Mouse (Mus musculus): ENCODE measurements around the gene Itga3. TPM values are rescaled to one million over a fixed set of nuclear protein-coding genes. Genes with fewer than 3 reads are reported as not detected.
A peak's percentile ranks its signal among the peaks of the same experiment; 100 is the strongest.

Itga3 gene
- polyA plus RNA-seq, 1 experiment from 2014 or later, result 20.3 TPM

GRCm38 (mm10) chr11:95077956-95078355 lies 1.4 kb upstream of the Itga3 start:
- Histone ChIP-seq H3K27ac (replicated peaks) (no peak overlapping the region), H3K4me1 (peaks cover 44% of the 10 kb centered on the region), H3K36me3 (no peaks in the 10 kb centered on the region), H3K4me2 (peak overlapping the region; percentile 78), H3K27me3 (replicated peaks) (peaks cover 35% of the 10 kb centered on the region), H3K9me3 (replicated peaks) (no peaks in the 10 kb centered on the region), H3K9ac (replicated peaks) (no peak overlapping the region), H3K4me3 (replicated peaks) (0 out of 2 replicates have a peak overlapping the region, but pooled peaks have one; percentile 62)
- no peak for ATAC-seq (ENCODE audit: low FRiP score)
- WGBS, result 65% methylated on average over 7 of the region's 7 CpGs

GRCm38 (mm10) chr11:95076041-95076535 lies 513 bp downstream of the Itga3 start:
- H3K4me2 ChIP-seq, result peak overlapping the region; percentile 78
- peak; percentile 71 for ATAC-seq (ENCODE audit: low FRiP score)
- H3K4me1 ChIP-seq, result peaks cover 60% of the 10 kb centered on the region
- H3K4me3 ChIP-seq (replicated peaks), result peak overlapping the region; percentile 62
- under 1% methylated on average over 42 of the region's 42 CpGs for WGBS
- peak overlapping the region; percentile 83 for H3K27ac ChIP-seq (replicated peaks)
- no peaks in the 10 kb centered on the region for H3K9me3 ChIP-seq (replicated peaks)
- no peaks in the 10 kb centered on the region for H3K36me3 ChIP-seq
- H3K9ac ChIP-seq (replicated peaks), result peak overlapping the region; percentile 66
- peaks cover 35% of the 10 kb centered on the region for H3K27me3 ChIP-seq (replicated peaks)

DNA sequence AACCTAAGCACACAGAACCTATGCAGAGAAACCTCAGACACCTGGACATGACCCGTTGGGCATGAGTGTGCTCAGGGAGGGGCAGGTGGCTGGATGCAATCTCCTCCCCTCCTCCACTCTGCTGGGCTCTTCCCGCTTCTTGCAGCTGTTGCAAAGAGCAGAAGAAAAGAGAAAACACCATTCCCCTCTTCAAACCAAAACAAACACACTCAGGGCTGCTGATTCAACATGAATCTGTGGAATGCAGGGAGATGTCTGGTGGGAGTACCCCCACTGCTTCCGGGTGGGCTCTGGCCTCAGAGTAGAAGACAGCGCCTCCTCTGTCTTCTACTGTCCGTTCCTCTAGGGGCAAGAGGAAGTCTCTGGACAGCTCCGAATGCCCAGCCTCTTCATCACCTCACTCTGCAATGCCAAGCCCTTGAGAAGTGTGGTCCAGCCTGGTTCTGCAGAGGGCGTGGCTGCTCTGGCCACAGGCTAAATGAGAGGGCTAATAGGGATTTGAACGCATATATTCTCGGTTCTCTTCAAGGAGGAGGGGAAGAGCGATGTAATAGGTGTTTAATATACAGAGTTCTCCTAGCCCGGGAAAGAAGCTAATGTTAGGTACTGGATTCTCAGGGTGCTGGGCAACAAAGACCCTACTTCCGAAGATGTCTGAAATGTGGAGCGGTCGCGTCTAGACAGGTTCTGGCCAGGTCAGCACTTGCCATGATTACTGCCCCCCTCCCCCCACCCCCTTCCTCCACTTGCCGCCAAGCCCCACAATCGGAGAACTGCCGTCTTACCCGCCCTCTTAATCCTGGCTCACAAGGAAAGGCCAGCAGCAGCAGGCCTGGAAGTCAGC lies 1.2 kb downstream of the Itga3 start:
- Histone ChIP-seq H3K9me3 (replicated peaks) (no peaks in the 10 kb centered on the region), H3K27ac (replicated peaks) (peak overlapping the region; percentile 83), H3K4me1 (peaks cover 61% of the 10 kb centered on the region), H3K27me3 (replicated peaks) (peaks cover 32% of the 10 kb centered on the region), H3K4me3 (replicated peaks) (peak overlapping the region; percentile 62), H3K36me3 (no peaks in the 10 kb centered on the region), H3K4me2 (peak overlapping the region; percentile 78), H3K9ac (replicated peaks) (peak overlapping the region; percentile 66)
- 8% methylated on average over 19 of the region's 19 CpGs for WGBS
- peak; percentile 8; the same call in 1 of the 2 replicates for ATAC-seq (ENCODE audit: low FRiP score)

DNA sequence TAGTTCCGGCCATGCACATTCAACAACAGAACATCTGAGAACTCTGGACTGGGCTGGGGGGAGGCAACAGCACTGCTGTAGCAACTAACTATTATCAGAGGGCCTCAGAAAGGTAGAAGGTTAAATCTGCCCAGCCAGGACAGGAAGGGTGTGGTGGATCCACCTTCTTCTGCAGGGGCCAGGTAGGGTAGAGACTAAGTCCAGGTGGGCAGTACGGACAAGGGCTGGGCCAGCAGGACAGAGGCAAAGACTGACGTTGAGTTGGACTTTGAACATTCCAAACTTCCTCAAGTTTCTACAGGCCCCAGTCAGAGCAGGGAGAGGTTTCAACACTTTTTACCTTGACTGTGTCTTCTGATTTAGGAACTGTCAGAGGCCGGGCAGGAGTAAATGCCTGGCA lies 1.9 kb downstream of the Itga3 start:
- Histone ChIP-seq H3K27ac (replicated peaks) (no peak overlapping the region), H3K4me2 (peak overlapping the region; percentile 78), H3K9me3 (replicated peaks) (no peaks in the 10 kb centered on the region), H3K4me1 (peaks cover 61% of the 10 kb centered on the region), H3K36me3 (no peaks in the 10 kb centered on the region), H3K27me3 (replicated peaks) (peaks cover 32% of the 10 kb centered on the region), H3K4me3 (replicated peaks) (peak overlapping the region; percentile 62), H3K9ac (replicated peaks) (no peak overlapping the region)
- WGBS, result 78% methylated on average over 4 of the region's 4 CpGs
- no peak for ATAC-seq (ENCODE audit: low FRiP score)

GRCm38 (mm10) chr11:95073835-95074234 lies 2.8 kb downstream of the Itga3 start:
- no peak for ATAC-seq (ENCODE audit: low FRiP score)

GRCm38 (mm10) chr11:95072804-95073203 lies 3.8 kb downstream of the Itga3 start:
- Histone ChIP-seq H3K36me3 (no peaks in the 10 kb centered on the region), H3K27me3 (replicated peaks) (peaks cover 16% of the 10 kb centered on the region)
- no peak for ATAC-seq (ENCODE audit: low FRiP score)

More at GRCm38 (mm10) chr11:95073835-95074234, 2.8 kb downstream of the Itga3 start:
- 0 out of 2 replicates have a peak overlapping the region, but pooled peaks have one; percentile 78 for H3K4me2 ChIP-seq
- WGBS, result 75% methylated on average over 4 of the region's 4 CpGs
- H3K36me3 ChIP-seq, result no peaks in the 10 kb centered on the region
- no peak overlapping the region for H3K4me3 ChIP-seq (replicated peaks)
- H3K4me1 ChIP-seq, result peaks cover 61% of the 10 kb centered on the region
- H3K9me3 ChIP-seq (replicated peaks), result no peaks in the 10 kb centered on the region
- peaks cover 27% of the 10 kb centered on the region for H3K27me3 ChIP-seq (replicated peaks)
- no peak overlapping the region for H3K9ac ChIP-seq (replicated peaks)
- H3K27ac ChIP-seq (replicated peaks), result no peak overlapping the region

DNA sequence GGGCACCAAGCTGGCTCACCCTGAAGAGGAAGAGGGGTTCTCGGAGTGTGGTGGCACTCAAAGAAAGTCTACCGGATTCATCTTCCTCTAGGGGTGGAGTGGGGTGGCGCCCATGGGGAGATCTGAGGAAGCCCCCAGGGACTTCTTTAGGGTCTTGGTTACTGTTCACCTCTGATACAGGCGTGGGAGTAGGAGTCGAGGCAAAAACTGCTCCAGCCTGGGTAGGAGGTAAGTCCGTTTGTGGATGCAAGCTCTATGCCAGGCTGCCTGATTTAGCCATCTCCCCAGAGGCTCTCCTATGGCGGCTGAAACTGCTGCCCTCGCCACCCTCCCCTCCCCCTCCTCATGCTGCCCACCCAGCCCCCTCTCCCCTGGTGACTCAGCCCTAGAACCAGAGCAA lies 4.5 kb downstream of the Itga3 start:
- Histone ChIP-seq H3K27ac (replicated peaks) (no peak overlapping the region), H3K36me3 (no peaks in the 10 kb centered on the region), H3K4me3 (replicated peaks) (no peak overlapping the region), H3K4me2 (no peak overlapping the region), H3K9me3 (replicated peaks) (no peaks in the 10 kb centered on the region), H3K27me3 (replicated peaks) (peaks cover 13% of the 10 kb centered on the region), H3K4me1 (peaks cover 54% of the 10 kb centered on the region), H3K9ac (replicated peaks) (no peak overlapping the region)
- WGBS, result 72% methylated on average over 8 of the region's 8 CpGs
- ATAC-seq (ENCODE audit: low FRiP score), result no peak

More at GRCm38 (mm10) chr11:95072804-95073203, 3.8 kb downstream of the Itga3 start:
- Histone ChIP-seq H3K9ac (replicated peaks) (no peak overlapping the region), H3K4me2 (no peak overlapping the region), H3K27ac (replicated peaks) (no peak overlapping the region), H3K4me3 (replicated peaks) (no peak overlapping the region), H3K9me3 (replicated peaks) (no peaks in the 10 kb centered on the region), H3K4me1 (peaks cover 57% of the 10 kb centered on the region)
- 76% methylated on average over 5 of the region's 5 CpGs for WGBS

DNA sequence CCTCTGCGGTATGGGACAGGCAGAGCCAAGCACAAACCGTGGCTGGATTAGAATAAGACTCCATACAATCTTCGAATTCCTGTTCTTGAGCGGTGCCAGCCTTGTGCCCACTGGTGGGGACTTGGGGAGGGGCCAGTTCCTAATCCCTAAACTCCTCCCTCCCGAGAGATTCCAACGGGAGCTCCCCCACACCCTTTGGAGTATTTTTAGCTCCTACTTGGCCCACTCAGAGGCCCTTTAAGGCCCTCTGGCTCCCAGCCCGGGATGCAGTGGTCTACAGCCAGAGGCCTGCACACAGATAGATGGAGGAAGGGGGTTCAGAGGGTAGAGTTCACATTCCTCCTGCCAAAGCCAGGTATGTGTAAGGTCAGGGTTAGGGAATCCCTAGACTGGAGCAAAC lies 5.3 kb downstream of the Itga3 start:
- ATAC-seq (ENCODE audit: low FRiP score), result no peak
- Histone ChIP-seq H3K4me2 (no peak overlapping the region), H3K4me3 (replicated peaks) (no peak overlapping the region), H3K4me1 (peaks cover 47% of the 10 kb centered on the region), H3K27ac (replicated peaks) (no peak overlapping the region), H3K9me3 (replicated peaks) (no peaks in the 10 kb centered on the region), H3K36me3 (no peaks in the 10 kb centered on the region), H3K27me3 (replicated peaks) (peaks cover 13% of the 10 kb centered on the region), H3K9ac (replicated peaks) (no peak overlapping the region)
- 66% methylated on average over 7 of the region's 7 CpGs for WGBS

- peaks cover 38% of the 10 kb centered on the region for H3K4me1 ChIP-seq
- peaks cover 13% of the 10 kb centered on the region for H3K27me3 ChIP-seq (replicated peaks)
- no peak for ATAC-seq (ENCODE audit: low FRiP score)
- H3K4me3 ChIP-seq (replicated peaks), result no peak overlapping the region
- 77% methylated on average over 8 of the region's 8 CpGs for WGBS
- H3K27ac ChIP-seq (replicated peaks), result no peak overlapping the region
- H3K9ac ChIP-seq (replicated peaks), result no peak overlapping the region
- no peak overlapping the region for H3K4me2 ChIP-seq
- peaks cover 2% of the 10 kb centered on the region; the same call in 1 of the 2 replicates for H3K36me3 ChIP-seq
- no peaks in the 10 kb centered on the region for H3K9me3 ChIP-seq (replicated peaks)
Measured at GRCm38 (mm10) chr11:95070140-95071107, 6.2 kb downstream of the Itga3 start.

DNA sequence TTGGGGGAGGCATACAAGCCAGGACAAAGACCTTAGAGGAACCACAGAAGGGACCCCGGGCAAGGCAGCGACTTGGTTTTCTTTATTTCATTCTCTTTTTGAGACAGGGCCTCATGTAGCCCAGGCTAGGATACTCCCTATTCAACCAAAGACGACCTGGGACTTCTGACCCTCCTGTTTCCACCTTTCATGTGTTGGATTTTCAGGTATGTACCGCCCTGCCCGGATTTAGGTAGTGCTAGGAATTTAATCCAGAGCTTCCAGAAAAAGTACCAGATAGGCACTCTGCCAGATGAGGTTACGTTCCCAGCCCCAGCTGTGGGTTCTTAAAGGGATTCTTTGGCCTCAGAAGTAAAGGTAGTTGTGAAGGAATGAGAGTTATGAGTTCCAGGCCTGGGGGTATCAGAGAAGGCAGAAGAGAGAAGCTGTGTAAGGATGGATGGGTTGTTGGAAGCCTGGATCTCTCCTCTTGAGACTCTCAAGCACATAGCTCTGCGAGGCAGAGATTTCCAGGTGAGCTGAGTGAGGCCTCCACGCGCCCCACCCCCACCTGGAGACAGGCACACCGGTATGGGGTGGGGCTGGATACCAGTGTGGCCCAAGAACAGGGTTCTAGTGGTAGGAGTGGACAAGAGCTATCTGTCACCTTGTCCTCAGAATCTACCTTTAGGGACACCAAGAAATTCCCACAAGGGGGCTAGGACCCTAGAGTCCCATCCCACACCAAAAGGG lies 7.2 kb downstream of the Itga3 start:
- WGBS, result 90% methylated on average over 10 of the region's 10 CpGs
- no peak overlapping the region for H3K9ac ChIP-seq (replicated peaks)
- no peaks in the 10 kb centered on the region for H3K9me3 ChIP-seq (replicated peaks)
- no peak overlapping the region for H3K4me2 ChIP-seq
- ATAC-seq (ENCODE audit: low FRiP score), result no peak
- peaks cover 6% of the 10 kb centered on the region; the same call in 1 of the 2 replicates for H3K36me3 ChIP-seq
- peaks cover 28% of the 10 kb centered on the region; the same call in 1 of the 2 replicates for H3K4me1 ChIP-seq
- H3K27me3 ChIP-seq (replicated peaks), result peaks cover 6% of the 10 kb centered on the region
- no peak overlapping the region for H3K4me3 ChIP-seq (replicated peaks)
- H3K27ac ChIP-seq (replicated peaks), result no peak overlapping the region
